Mouse (Mus musculus): ENCODE results near the gene Wasl. TPM values are rescaled to one million over a fixed set of nuclear protein-coding genes. Genes with fewer than 3 reads are reported as not detected.

Wasl gene
- polyA plus RNA-seq, 1 experiment from 2014 or later = 42.9 TPM

DNA sequence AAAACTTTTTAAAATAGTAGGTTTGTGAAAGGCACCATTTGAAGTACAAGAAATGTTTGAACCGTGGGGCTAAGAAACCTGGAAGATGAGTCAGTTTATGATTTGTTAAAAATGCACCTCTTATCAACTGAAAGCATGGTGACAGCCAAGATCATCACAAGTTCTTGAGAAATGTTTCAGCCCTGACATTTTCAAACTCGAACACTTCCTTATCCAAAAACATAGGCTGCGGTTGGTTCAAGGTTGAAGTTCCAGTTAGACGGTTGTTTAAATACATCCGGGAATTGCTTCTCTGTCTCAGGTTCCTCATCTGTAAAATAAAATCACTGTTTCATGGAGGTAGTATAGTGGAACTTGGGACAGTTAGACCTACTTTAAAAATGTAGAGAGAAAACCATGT, 1.4 kb upstream of the Wasl start:
- no peaks in the 10 kb centered on the region for H3K27me3 ChIP-seq (ENCODE audit: control insufficient read depth, insufficient read depth, low read length)
- H3K4me3 ChIP-seq (ENCODE audit: low read length) = no peak overlapping the region
- no peaks in the 10 kb centered on the region for H3K9me3 ChIP-seq (replicated peaks; ENCODE audit: control insufficient read depth, low read length)
- H3K4me2 ChIP-seq (ENCODE audit: low read depth, low read length) = no peak overlapping the region
- H3K27ac ChIP-seq (ENCODE audit: low read length) = no peak overlapping the region
- no peak for ATAC-seq (replicated peaks; ENCODE audit: extremely low read depth, insufficient read depth, low FRiP score)
- peaks cover 9% of the 10 kb centered on the region for H3K4me1 ChIP-seq (ENCODE audit: control insufficient read depth, insufficient read depth, low read length)
- 75% methylated on average over 5 of the region's 5 CpGs for WGBS
- H3K9ac ChIP-seq (ENCODE audit: low read length) = no peak overlapping the region
- no peaks in the 10 kb centered on the region for H3K36me3 ChIP-seq (ENCODE audit: control insufficient read depth, insufficient read depth)

- Histone ChIP-seq H3K9ac (ENCODE audit: low read length) (peak overlapping the region; percentile 99), H3K27me3 (ENCODE audit: control insufficient read depth, insufficient read depth, low read length) (no peaks in the 10 kb centered on the region), H3K4me3 (ENCODE audit: low read length) (peak overlapping the region; percentile 99), H3K4me2 (ENCODE audit: low read depth, low read length) (peak overlapping the region; percentile 74), H3K9me3 (replicated peaks; ENCODE audit: control insufficient read depth, low read length) (no peaks in the 10 kb centered on the region), H3K4me1 (ENCODE audit: control insufficient read depth, insufficient read depth, low read length) (peaks cover 9% of the 10 kb centered on the region), H3K27ac (ENCODE audit: low read length) (peak overlapping the region; percentile 98), H3K36me3 (ENCODE audit: control insufficient read depth, insufficient read depth) (no peaks in the 10 kb centered on the region)
- peak; percentile 53 for ATAC-seq (replicated peaks; ENCODE audit: extremely low read depth, insufficient read depth, low FRiP score)
- under 1% methylated on average over 58 of the region's 58 CpGs for WGBS
Observed at GRCm38 (mm10) chr6:24664133-24664866, 509 bp downstream of the Wasl start.

GRCm38 (mm10) chr6:24663196-24664132, 1.3 kb downstream of the Wasl start:
- 6% methylated on average over 21 of the region's 21 CpGs for WGBS
- H3K27me3 ChIP-seq (ENCODE audit: control insufficient read depth, insufficient read depth, low read length) = no peaks in the 10 kb centered on the region
- no peaks in the 10 kb centered on the region for H3K36me3 ChIP-seq (ENCODE audit: control insufficient read depth, insufficient read depth)
- no peaks in the 10 kb centered on the region for H3K9me3 ChIP-seq (replicated peaks; ENCODE audit: control insufficient read depth, low read length)
- peak overlapping the region; percentile 74 for H3K4me2 ChIP-seq (ENCODE audit: low read depth, low read length)
- peak overlapping the region; percentile 99 for H3K9ac ChIP-seq (ENCODE audit: low read length)
- ATAC-seq (replicated peaks; ENCODE audit: extremely low read depth, insufficient read depth, low FRiP score) = no peak
- peaks cover 9% of the 10 kb centered on the region for H3K4me1 ChIP-seq (ENCODE audit: control insufficient read depth, insufficient read depth, low read length)
- H3K4me3 ChIP-seq (ENCODE audit: low read length) = peak overlapping the region; percentile 99
- H3K27ac ChIP-seq (ENCODE audit: low read length) = peak overlapping the region; percentile 98

DNA sequence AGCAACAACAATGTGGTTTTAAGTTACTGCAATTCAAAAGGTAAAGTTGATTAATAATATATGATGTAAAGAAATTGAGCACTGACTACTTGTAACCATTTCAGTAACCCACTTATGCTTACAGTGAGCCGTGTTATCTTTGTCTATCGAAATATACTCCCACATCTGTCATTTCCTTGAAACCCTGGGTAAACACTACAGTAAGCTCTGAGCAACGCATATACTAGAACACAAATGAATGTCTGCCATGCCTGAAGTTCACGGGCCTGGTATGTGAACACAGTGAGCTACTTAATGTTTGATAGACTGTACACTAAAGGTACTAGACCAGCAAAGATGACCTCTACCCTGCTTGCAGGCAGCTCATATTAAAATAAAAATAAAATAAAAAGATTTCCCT, 2.3 kb downstream of the Wasl start:
- ATAC-seq (replicated peaks; ENCODE audit: extremely low read depth, insufficient read depth, low FRiP score) = no peak
- WGBS = 23% methylated on average over 4 of the region's 4 CpGs
- Histone ChIP-seq H3K4me1 (ENCODE audit: control insufficient read depth, insufficient read depth, low read length) (peaks cover 9% of the 10 kb centered on the region), H3K4me2 (ENCODE audit: low read depth, low read length) (peak overlapping the region; percentile 74), H3K4me3 (ENCODE audit: low read length) (0 out of 2 replicates have a peak overlapping the region, but pooled peaks have one; percentile 14), H3K9ac (ENCODE audit: low read length) (peak overlapping the region; percentile 58), H3K27me3 (ENCODE audit: control insufficient read depth, insufficient read depth, low read length) (no peaks in the 10 kb centered on the region), H3K27ac (ENCODE audit: low read length) (no peak overlapping the region), H3K36me3 (ENCODE audit: control insufficient read depth, insufficient read depth) (no peaks in the 10 kb centered on the region), H3K9me3 (replicated peaks; ENCODE audit: control insufficient read depth, low read length) (no peaks in the 10 kb centered on the region)

- Histone ChIP-seq H3K4me1 (ENCODE audit: control insufficient read depth, insufficient read depth, low read length) (peaks cover 11% of the 10 kb centered on the region), H3K9me3 (replicated peaks; ENCODE audit: control insufficient read depth, low read length) (no peaks in the 10 kb centered on the region), H3K4me2 (ENCODE audit: low read depth, low read length) (no peak overlapping the region), H3K27ac (ENCODE audit: low read length) (no peak overlapping the region), H3K4me3 (ENCODE audit: low read length) (no peak overlapping the region), H3K9ac (ENCODE audit: low read length) (no peak overlapping the region), H3K36me3 (ENCODE audit: control insufficient read depth, insufficient read depth) (no peaks in the 10 kb centered on the region), H3K27me3 (ENCODE audit: control insufficient read depth, insufficient read depth, low read length) (no peaks in the 10 kb centered on the region)
- ATAC-seq (replicated peaks; ENCODE audit: extremely low read depth, insufficient read depth, low FRiP score) = no peak
- 76% methylated on average over 4 of the region's 4 CpGs for WGBS
Observed at GRCm38 (mm10) chr6:24661879-24662278, 2.9 kb downstream of the Wasl start.

DNA sequence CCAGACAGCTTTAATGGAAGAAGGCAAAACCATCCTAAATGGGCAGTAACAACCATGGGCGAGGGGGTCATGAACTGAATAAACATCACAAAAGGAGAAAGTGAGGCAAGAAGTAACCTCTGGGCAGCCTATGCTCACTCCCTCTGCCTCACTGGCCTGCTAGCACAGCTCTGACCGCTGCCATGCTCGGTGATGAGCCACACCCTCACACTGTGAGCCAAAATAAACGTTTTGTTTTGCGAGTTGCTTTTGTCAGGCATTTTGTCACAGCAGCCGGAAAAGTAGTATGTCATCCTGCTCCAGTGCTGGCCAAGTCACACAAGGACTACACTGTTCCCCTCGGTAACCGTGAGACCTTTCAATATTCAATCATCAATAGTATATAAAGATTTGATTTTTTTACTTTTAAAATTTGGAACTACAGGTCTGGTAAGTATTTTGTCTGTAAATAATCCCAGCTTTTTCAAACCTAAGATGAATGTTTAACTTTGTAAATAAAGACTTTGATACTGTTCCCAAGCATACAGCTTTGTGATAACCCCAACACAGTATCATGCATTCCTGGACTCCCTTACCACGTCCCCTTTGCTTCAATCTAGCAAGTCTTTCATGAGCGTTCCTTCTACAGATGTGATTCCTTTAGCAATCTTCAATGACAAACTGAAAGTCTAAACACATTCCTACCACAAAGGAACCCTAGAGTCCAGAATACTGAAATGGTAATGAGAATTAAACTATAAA, 7.0 kb downstream of the Wasl start:
- H3K4me1 ChIP-seq (ENCODE audit: control insufficient read depth, insufficient read depth, low read length) = peaks cover 14% of the 10 kb centered on the region

GRCm38 (mm10) chr6:24656094-24656493, 8.7 kb downstream of the Wasl start:
- Histone ChIP-seq H3K9me3 (replicated peaks; ENCODE audit: control insufficient read depth, low read length) (no peaks in the 10 kb centered on the region), H3K4me2 (ENCODE audit: low read depth, low read length) (no peak overlapping the region), H3K27ac (ENCODE audit: low read length) (no peak overlapping the region), H3K9ac (ENCODE audit: low read length) (no peak overlapping the region), H3K36me3 (ENCODE audit: control insufficient read depth, insufficient read depth) (no peaks in the 10 kb centered on the region), H3K27me3 (ENCODE audit: control insufficient read depth, insufficient read depth, low read length) (no peaks in the 10 kb centered on the region), H3K4me3 (ENCODE audit: low read length) (no peak overlapping the region), H3K4me1 (ENCODE audit: control insufficient read depth, insufficient read depth, low read length) (peaks cover 10% of the 10 kb centered on the region)
- ATAC-seq (replicated peaks; ENCODE audit: extremely low read depth, insufficient read depth, low FRiP score) = no peak
- 70% methylated on average over 1 of the region's 1 CpGs for WGBS

More for the DNA sequence above, 7.0 kb downstream of the Wasl start:
- no peak overlapping the region for H3K4me3 ChIP-seq (ENCODE audit: low read length)
- H3K9ac ChIP-seq (ENCODE audit: low read length) = no peak overlapping the region
- no peaks in the 10 kb centered on the region for H3K36me3 ChIP-seq (ENCODE audit: control insufficient read depth, insufficient read depth)
- no peaks in the 10 kb centered on the region for H3K27me3 ChIP-seq (ENCODE audit: control insufficient read depth, insufficient read depth, low read length)
- H3K9me3 ChIP-seq (replicated peaks; ENCODE audit: control insufficient read depth, low read length) = no peaks in the 10 kb centered on the region
- H3K4me2 ChIP-seq (ENCODE audit: low read depth, low read length) = no peak overlapping the region
- no peak overlapping the region for H3K27ac ChIP-seq (ENCODE audit: low read length)
- WGBS = 49% methylated on average over 10 of the region's 10 CpGs
- ATAC-seq (replicated peaks; ENCODE audit: extremely low read depth, insufficient read depth, low FRiP score) = no peak

GRCm38 (mm10) chr6:24651538-24651937, 13.3 kb downstream of the Wasl start:
- ATAC-seq (replicated peaks; ENCODE audit: extremely low read depth, insufficient read depth, low FRiP score) = no peak
- no peak overlapping the region for H3K4me3 ChIP-seq (ENCODE audit: low read length)
- H3K27ac ChIP-seq (ENCODE audit: low read length) = no peak overlapping the region
- no peaks in the 10 kb centered on the region for H3K36me3 ChIP-seq (ENCODE audit: control insufficient read depth, insufficient read depth)
- no peaks in the 10 kb centered on the region for H3K9me3 ChIP-seq (replicated peaks; ENCODE audit: control insufficient read depth, low read length)
- H3K27me3 ChIP-seq (ENCODE audit: control insufficient read depth, insufficient read depth, low read length) = no peaks in the 10 kb centered on the region
- WGBS = 81% methylated on average over 7 of the region's 7 CpGs
- H3K4me1 ChIP-seq (ENCODE audit: control insufficient read depth, insufficient read depth, low read length) = peaks cover 13% of the 10 kb centered on the region
- H3K4me2 ChIP-seq (ENCODE audit: low read depth, low read length) = no peak overlapping the region
- no peak overlapping the region for H3K9ac ChIP-seq (ENCODE audit: low read length)
